Mouse (Mus musculus) stomach, embryonic 14.5 days (tissue): ENCODE data around the gene Olfr617. TPM values are rescaled to one million over a fixed set of nuclear protein-coding genes. Genes with fewer than 3 reads are reported as not detected.
"Not testable (repeated sequence)": the region's sequence is repeated elsewhere in the genome, so short reads cannot be mapped to it uniquely, and the experiment has no call there.

Source experiments
- ATAC-seq: fragments of 200-750 bp; cut with Nextera tagmentation; 2 replicates; pipeline ENCODE4 v1.8.0; 2017; ENCODE audit warnings: low read depth, moderate TSS enrichment; ENCODE audit not compliant: insufficient number of reproducible peaks, insufficient read depth, low FRiP score
- H3K27ac ChIP-seq: fragments of 300-500 bp; sonication (generic); 2 replicates; pipeline ENCODE4 v1.5.1; 2014; ENCODE audit warnings: mild to moderate bottlenecking, low read length, moderate library complexity, mixed read lengths
- H3K27me3 ChIP-seq: fragments of 300-500 bp; sonication (generic); 2 replicates; pipeline ENCODE4 v1.6.1; 2014; ENCODE audit warnings: low read length, control low read depth, mixed read lengths; ENCODE audit not compliant: control insufficient read depth, insufficient read depth
- H3K36me3 ChIP-seq: fragments of 300-500 bp; sonication (generic); 2 replicates; pipeline ENCODE4 v1.6.1; 2014; ENCODE audit warnings: mild to moderate bottlenecking, control low read depth, low read length, moderate library complexity, mixed read lengths; ENCODE audit not compliant: control insufficient read depth, insufficient read depth
- H3K4me1 ChIP-seq: fragments of 300-500 bp; sonication (generic); 2 replicates; pipeline ENCODE4 v1.6.1; 2014; ENCODE audit warnings: low read length, control low read depth, mixed read lengths; ENCODE audit not compliant: control insufficient read depth, insufficient read depth
- H3K4me2 ChIP-seq: fragments of 300-500 bp; sonication (generic); replicated peaks from 2 replicates; pipeline ENCODE4 v1.6.1; 2014; ENCODE audit warnings: low read depth, low read length, control low read depth
- H3K4me3 ChIP-seq: fragments of 300-500 bp; sonication (generic); 2 replicates; pipeline ENCODE4 v1.5.1; 2014; ENCODE audit warnings: low read depth, low read length, control low read depth
- H3K9ac ChIP-seq: fragments of 300-500 bp; sonication (generic); replicated peaks from 2 replicates; pipeline ENCODE4 v1.6.1; 2014; ENCODE audit warnings: low read depth, mild to moderate bottlenecking, control low read depth, low read length, moderate library complexity, mixed read lengths
- H3K9me3 ChIP-seq: fragments of 300-500 bp; sonication (generic); 2 replicates; pipeline ENCODE4 v1.6.1; 2016; ENCODE audit warnings: low read depth, low read length, control low read depth; ENCODE audit not compliant: control insufficient read depth
- WGBS: fragments of 180-500 bp; shearing (Covaris S2); extraction: QIAGEN DNeasy Blood & Tissue Kit; methylation state at CpG from one replicate; pipeline ENCODE4 v1.1.7; 2014; 5-methylcytosine and 5-hydroxymethylcytosine counted together
- polyA plus RNA-seq: library from polyadenylated mRNA; unstranded; fragments of >200 nt; fragmentation: Nextera tagmentation; extraction: Ambion mirVana; gene quantifications from 2 replicates; pipeline ENCODE4 v1.2.1, GENCODE M21; 2014

Olfr617 gene
- not detected in 2 replicates for polyA plus RNA-seq

DNA sequence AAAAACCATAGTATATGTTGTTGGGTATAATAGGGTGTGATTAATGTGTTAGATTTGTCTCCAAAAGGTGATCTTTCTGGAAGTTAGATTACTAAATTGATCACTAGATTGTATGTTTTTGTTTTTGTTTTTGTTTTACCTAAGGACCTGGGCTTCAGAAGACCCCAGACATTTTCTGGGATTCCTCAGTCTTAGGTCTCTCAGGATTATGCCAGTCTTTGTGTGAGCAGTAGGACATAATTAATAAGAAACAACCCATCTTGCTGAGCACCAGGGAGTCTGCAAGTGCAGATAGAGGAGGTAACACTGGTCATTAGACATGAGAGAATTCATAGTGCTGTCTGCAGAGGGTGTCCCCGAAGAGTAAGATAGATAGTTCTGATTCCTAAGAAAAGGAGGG is at the start of gene Olfr617:
Gene Olfr617, plus strand, starts transcription at position 301 of the 400 bp plus-strand sequence.
- Histone ChIP-seq H3K9ac (no peak within 1 kb of the TSS), H3K4me1 (no peaks in the 10 kb centered on the region), H3K27ac (no peak within 1 kb of the TSS), H3K4me3 (no peak within 1 kb of the TSS), H3K4me2 (no peak within 1 kb of the TSS), H3K36me3 (no peaks in the 10 kb centered on the region), H3K27me3 (no peaks in the 10 kb centered on the region), H3K9me3 (no peaks in the 10 kb centered on the region)
- whole genome bisulfite sequencing: 88% methylated on average over 1 of the region's 1 CpGs
- no peak for ATAC-seq

DNA sequence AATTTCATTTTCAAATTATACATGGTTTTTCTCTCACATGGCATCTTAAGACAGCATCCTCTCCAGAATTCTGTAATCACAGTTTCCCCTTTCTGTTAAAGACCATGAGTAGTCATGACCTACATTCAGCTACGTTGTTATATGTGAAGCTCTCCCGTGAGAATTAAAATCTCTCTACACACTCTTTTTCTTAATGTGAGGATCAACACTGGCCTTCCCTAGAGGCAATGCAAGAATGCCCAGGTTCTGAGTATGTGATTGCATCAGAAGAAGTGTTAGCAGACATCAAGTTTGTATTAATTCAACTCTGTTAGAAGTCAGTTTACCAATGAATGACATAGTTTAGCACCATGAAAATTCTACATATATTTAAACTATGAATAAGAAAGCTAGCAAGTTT is 30.2 kb upstream of the Olfr617 start, which contains the start of gene Olfr612:
Gene Olfr612, minus strand, starts transcription at position 101 of the 400 bp plus-strand sequence.
- H3K4me2 ChIP-seq, ATAC-seq, H3K27me3 ChIP-seq, H3K4me3 ChIP-seq, H3K9ac ChIP-seq, H3K9me3 ChIP-seq, H3K27ac ChIP-seq, H3K36me3 ChIP-seq, H3K4me1 ChIP-seq: not testable (repeated sequence)
- WGBS: 81% methylated on average over 2 of the region's 2 CpGs

DNA sequence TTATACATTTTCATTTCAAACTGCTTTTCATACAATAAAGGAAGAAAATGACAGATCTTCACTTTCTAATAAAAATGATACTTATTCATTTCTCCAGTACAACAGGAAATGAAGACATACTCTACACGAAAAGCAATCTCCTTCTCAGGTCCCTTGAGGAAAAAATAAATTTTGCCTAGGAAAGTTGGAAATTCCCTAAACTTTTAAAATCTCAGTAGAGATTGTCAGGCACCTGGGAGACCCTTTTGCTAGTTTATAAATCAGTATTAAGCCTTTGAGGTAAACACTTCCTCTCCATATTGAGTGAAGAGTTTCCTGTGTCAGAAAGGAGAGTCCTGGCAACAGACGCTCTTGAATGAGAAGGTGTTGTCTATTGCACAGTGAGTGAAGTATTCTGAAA is 25.1 kb upstream of the Olfr617 start, which contains the start of gene Olfr613:
Gene Olfr613, plus strand, starts transcription at position 301 of the 400 bp plus-strand sequence.
- no peak within 1 kb of the TSS for H3K4me2 ChIP-seq
- no peaks in the 10 kb centered on the region for H3K4me1 ChIP-seq
- H3K4me3 ChIP-seq: no peak within 1 kb of the TSS
- no peak within 1 kb of the TSS for H3K27ac ChIP-seq
- H3K9me3 ChIP-seq: no peaks in the 10 kb centered on the region
- no peak within 1 kb of the TSS for H3K9ac ChIP-seq
- no peaks in the 10 kb centered on the region for H3K36me3 ChIP-seq
- no peak for ATAC-seq
- WGBS: 67% methylated on average over 2 of the region's 2 CpGs
- H3K27me3 ChIP-seq: no peaks in the 10 kb centered on the region

DNA sequence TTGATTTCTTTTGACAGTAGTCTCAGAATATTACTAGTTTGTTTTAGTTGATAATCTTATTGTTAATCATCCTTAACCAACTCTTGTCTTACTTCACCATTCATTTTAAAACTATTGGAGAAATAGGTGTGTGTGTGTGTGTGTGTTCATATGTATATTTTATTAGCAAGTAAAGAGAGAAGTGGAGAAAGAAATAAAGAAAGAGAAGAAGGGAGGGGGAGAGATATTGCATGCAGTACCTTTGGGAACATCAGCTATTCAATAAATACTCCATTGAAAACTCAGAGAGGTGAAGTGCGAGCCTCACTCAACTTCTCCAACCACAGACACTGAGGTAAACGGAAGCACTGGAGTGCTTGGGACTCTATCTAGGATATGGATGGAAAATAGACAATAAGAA is 17.1 kb upstream of the Olfr617 start, which contains the start of gene Olfr615:
Gene Olfr615, plus strand, starts transcription at position 301 of the 400 bp plus-strand sequence.
- Histone ChIP-seq H3K9me3 (no peaks in the 10 kb centered on the region), H3K36me3 (no peaks in the 10 kb centered on the region), H3K4me2 (no peak within 1 kb of the TSS), H3K27me3 (no peaks in the 10 kb centered on the region), H3K4me3 (no peak within 1 kb of the TSS), H3K4me1 (no peaks in the 10 kb centered on the region), H3K27ac (no peak within 1 kb of the TSS), H3K9ac (no peak within 1 kb of the TSS)
- WGBS: 81% methylated on average over 2 of the region's 2 CpGs
- ATAC-seq: no peak

DNA sequence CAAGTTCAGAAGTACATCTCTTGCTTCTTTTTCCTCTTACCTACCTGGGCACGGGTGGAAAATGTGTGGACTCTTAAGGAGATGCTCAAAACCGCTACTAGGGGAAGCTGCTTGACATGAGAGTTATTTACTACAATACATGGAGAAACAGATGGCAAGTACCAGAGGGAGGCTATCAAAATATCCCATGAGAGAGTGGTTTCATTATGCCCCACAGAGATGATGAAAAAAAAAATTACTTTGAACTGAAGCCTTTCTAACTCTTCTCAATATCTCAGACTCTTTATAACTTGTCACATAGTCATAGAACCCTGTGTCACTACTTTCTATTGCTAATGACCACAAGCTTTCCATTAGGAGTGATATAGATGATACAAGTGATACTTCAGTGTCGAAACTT is 3.8 kb upstream of the Olfr617 start, which contains the start of gene Olfr616:
Gene Olfr616, minus strand, starts transcription at position 101 of the 400 bp plus-strand sequence.
- WGBS: 88% methylated on average over 3 of the region's 3 CpGs
- ATAC-seq: no peak
- no peaks in the 10 kb centered on the region for H3K36me3 ChIP-seq
- H3K4me1 ChIP-seq: no peaks in the 10 kb centered on the region
- no peaks in the 10 kb centered on the region for H3K9me3 ChIP-seq
- no peaks in the 10 kb centered on the region for H3K27me3 ChIP-seq
- H3K4me3 ChIP-seq: no peak within 1 kb of the TSS
- no peak within 1 kb of the TSS for H3K9ac ChIP-seq
- H3K27ac ChIP-seq: no peak within 1 kb of the TSS
- H3K4me2 ChIP-seq: no peak within 1 kb of the TSS

DNA sequence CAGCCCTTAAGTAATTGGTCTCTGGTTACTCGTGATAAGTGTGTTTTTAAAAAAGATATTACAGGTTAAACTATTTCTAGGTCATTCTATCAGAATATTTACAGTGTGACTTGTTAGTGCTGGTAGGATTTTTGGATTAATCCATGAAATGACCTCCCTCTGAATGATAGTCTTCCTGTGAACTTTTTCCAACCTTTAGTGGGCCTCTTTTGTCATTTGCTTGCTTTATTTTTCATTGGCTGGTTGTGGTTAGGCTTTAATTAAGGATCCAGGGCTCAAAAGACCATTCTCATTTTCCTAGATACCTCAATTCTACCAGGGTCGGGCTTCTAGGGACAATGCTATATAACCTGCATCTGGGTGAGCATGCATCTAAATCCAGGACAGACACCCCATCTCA is 16.9 kb downstream of the Olfr617 start, which contains the start of gene Olfr618:
Gene Olfr618, plus strand, starts transcription at position 301 of the 400 bp plus-strand sequence.
- Histone ChIP-seq H3K9ac (no peak within 1 kb of the TSS), H3K4me3 (no peak within 1 kb of the TSS), H3K36me3 (no peaks in the 10 kb centered on the region), H3K27ac (no peak within 1 kb of the TSS), H3K9me3 (no peaks in the 10 kb centered on the region), H3K4me1 (no peaks in the 10 kb centered on the region), H3K4me2 (no peak within 1 kb of the TSS), H3K27me3 (no peaks in the 10 kb centered on the region)
- ATAC-seq: no peak
- 75% methylated on average over 2 of the region's 2 CpGs for WGBS

DNA sequence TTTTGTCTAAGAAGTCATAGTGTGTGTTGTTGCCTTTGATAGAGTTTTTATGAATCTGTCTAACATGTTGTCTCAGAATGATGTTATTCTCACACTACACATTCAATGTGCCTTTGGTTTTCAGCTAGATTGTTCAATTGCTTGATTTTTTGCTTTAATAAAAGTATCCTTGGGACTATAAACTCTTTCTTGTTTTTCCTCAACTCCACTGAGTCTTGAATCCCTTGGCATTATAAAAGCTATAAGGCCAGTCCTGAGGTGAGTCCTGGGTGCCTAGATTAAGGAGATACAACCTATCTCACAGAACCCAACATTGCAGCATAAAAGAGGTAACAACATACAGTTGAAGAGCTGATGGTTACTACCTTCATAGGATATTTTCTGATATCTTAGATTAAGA is 27.4 kb downstream of the Olfr617 start, which contains the start of gene Olfr619:
Gene Olfr619, plus strand, starts transcription at position 301 of the 400 bp plus-strand sequence.
- H3K4me1 ChIP-seq: no peaks in the 10 kb centered on the region
- H3K9ac ChIP-seq: no peak within 1 kb of the TSS

DNA sequence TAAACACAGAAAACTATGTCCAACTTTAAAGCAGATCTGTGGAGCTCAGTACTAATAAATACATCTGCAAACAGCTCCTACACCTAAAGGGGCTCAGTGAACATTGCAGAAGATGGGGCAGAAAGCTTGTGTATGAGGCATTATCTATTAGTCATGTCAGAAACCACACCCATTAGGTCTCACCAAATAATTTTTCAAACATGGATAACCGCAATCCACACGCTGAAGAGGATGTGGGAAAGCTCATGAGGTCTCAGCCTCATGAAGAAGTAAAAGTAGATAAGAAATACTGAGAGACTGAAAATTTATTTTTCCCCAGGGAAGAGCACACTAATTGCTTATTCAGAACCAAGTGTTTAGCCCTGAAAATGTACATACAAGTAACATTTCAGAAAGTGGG is 34.6 kb downstream of the Olfr617 start:
- 78% methylated on average over 2 of the region's 2 CpGs for WGBS
- no peak for ATAC-seq
- Histone ChIP-seq H3K9me3 (no peaks in the 10 kb centered on the region), H3K27ac (no peak overlapping the region), H3K4me1 (no peaks in the 10 kb centered on the region), H3K36me3 (no peaks in the 10 kb centered on the region), H3K27me3 (no peaks in the 10 kb centered on the region), H3K4me2 (no peak overlapping the region), H3K4me3 (no peak overlapping the region), H3K9ac (no peak overlapping the region)

More for the DNA sequence above, 27.4 kb downstream of the Olfr617 start, which contains the start of gene Olfr619:
- Histone ChIP-seq H3K27me3 (no peaks in the 10 kb centered on the region), H3K27ac (no peak within 1 kb of the TSS), H3K9me3 (no peaks in the 10 kb centered on the region), H3K36me3 (no peaks in the 10 kb centered on the region), H3K4me3 (no peak within 1 kb of the TSS), H3K4me2 (no peak within 1 kb of the TSS)
- ATAC-seq: no peak

DNA sequence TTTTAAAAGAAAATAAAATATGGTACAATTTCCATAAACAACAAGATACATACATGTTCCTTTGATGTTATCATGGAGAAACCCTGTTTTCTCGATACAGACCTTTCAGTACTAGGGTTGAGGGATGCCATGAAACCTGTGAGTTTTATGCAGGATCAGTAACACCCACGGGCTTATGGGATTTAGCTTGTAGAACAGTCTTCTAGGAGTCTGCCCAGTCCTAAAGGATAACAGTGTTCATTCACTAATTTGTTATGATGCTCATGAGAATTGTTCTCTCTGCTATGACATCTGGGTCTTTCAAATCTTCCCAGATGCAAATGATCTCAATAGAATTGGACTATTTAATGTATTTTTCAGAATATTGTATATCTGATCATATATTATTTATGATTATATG is 39.6 kb downstream of the Olfr617 start, which contains the start of gene Olfr620:
Gene Olfr620, minus strand, starts transcription at position 101 of the 400 bp plus-strand sequence.
- Histone ChIP-seq H3K4me2 (no peak within 1 kb of the TSS), H3K27ac (no peak within 1 kb of the TSS)
- no peak for ATAC-seq

More for the DNA sequence above, 39.6 kb downstream of the Olfr617 start, which contains the start of gene Olfr620:
- H3K9ac ChIP-seq: no peak within 1 kb of the TSS
- no peaks in the 10 kb centered on the region for H3K4me1 ChIP-seq
- no peaks in the 10 kb centered on the region for H3K27me3 ChIP-seq
- H3K9me3 ChIP-seq: no peaks in the 10 kb centered on the region
- H3K4me3 ChIP-seq: no peak within 1 kb of the TSS
- H3K36me3 ChIP-seq: no peaks in the 10 kb centered on the region
- WGBS: 76% methylated on average over 2 of the region's 2 CpGs
